Mouse (Mus musculus) myocyte (in vitro differentiated cells): Measurements from ENCODE around the gene Sec22b. TPM values are rescaled to one million over a fixed set of nuclear protein-coding genes. Genes with fewer than 3 reads are reported as not detected.

ENCODE experiments used
- H3K27me3 ChIP-seq: one replicate; pipeline ENCODE4 v1.6.1; 2011; ENCODE audit not compliant: control insufficient read depth, insufficient read depth, insufficient read length
- H3K36me3 ChIP-seq: one replicate; pipeline ENCODE4 v1.6.1; 2011; ENCODE audit not compliant: control insufficient read depth, insufficient read depth
- H3K4me2 ChIP-seq: one replicate; pipeline ENCODE4 v1.6.1; 2011; ENCODE audit warnings: low read depth, control low read depth
- H3K4me3 ChIP-seq: one replicate; pipeline ENCODE4 v1.5.1; 2011; ENCODE audit warnings: mild to moderate bottlenecking, control low read depth, moderate library complexity
- H3K79me2 ChIP-seq: one replicate; pipeline ENCODE4 v1.6.1; 2011; ENCODE audit not compliant: control insufficient read depth, insufficient read depth
- H3ac ChIP-seq: one replicate; pipeline ENCODE4 v1.6.1; 2011; ENCODE audit not compliant: control insufficient read depth, insufficient read length
- CEBPB ChIP-seq: IDR thresholded peaks from 2 replicates; pipeline ENCODE4 v1.6.1; 2011; ENCODE audit warnings: mild to moderate bottlenecking, moderate library complexity; ENCODE audit not compliant: poor library complexity, insufficient read depth, severe bottlenecking
- E2F4 ChIP-seq: IDR thresholded peaks from one replicate; pipeline ENCODE4 v1.6.1; 2011; ENCODE audit warnings: mild to moderate bottlenecking, control low read depth, moderate library complexity; ENCODE audit not compliant: insufficient read depth
- MAX ChIP-seq: IDR thresholded peaks from one replicate; pipeline ENCODE4 v1.6.1; 2011; ENCODE audit warnings: low read depth, mild to moderate bottlenecking, control low read depth
- MYOD1 ChIP-seq, 3 experiments: IDR thresholded peaks; one replicate each; pipeline ENCODE4 v1.6.1; 2011; ENCODE audit warnings: control low read depth in 2 of 3, low read depth in 2 of 3, mild to moderate bottlenecking in 2 of 3, moderate library complexity in 1 of 3; ENCODE audit not compliant: insufficient read length in 2 of 3, control insufficient read depth in 1 of 3
- MYOG ChIP-seq, 3 experiments: IDR thresholded peaks; one replicate each; pipeline ENCODE4 v1.6.1; 2011; ENCODE audit warnings: control low read depth in 2 of 3, low read depth in 2 of 3, mild to moderate bottlenecking in 2 of 3; ENCODE audit not compliant: insufficient read length in 2 of 3, control insufficient read depth in 1 of 3, insufficient read depth in 1 of 3
- POLR2A ChIP-seq: IDR thresholded peaks from one replicate; pipeline ENCODE4 v1.6.1; 2011; ENCODE audit warnings: low read depth, mild to moderate bottlenecking, control low read depth, moderate library complexity; ENCODE audit not compliant: insufficient read length
- POLR2AphosphoS2 ChIP-seq: IDR thresholded peaks from one replicate; pipeline ENCODE4 v1.6.1; 2011; ENCODE audit warnings: low read depth, control low read depth; ENCODE audit not compliant: insufficient read length
- REST ChIP-seq: IDR thresholded peaks from one replicate; pipeline ENCODE4 v1.6.1; 2011; ENCODE audit warnings: mild to moderate bottlenecking, control low read depth, moderate library complexity; ENCODE audit not compliant: insufficient read depth, insufficient read length
- SRF ChIP-seq: IDR thresholded peaks from one replicate; pipeline ENCODE4 v1.6.1; 2011; ENCODE audit warnings: low read depth; ENCODE audit not compliant: control insufficient read depth, insufficient read length
- TCF12 ChIP-seq: IDR thresholded peaks from one replicate; pipeline ENCODE4 v1.6.1; 2011; ENCODE audit warnings: mild to moderate bottlenecking, control low read depth; ENCODE audit not compliant: poor library complexity, insufficient read depth, severe bottlenecking
- TCF3 ChIP-seq: IDR thresholded peaks from one replicate; pipeline ENCODE4 v1.6.1; 2011; ENCODE audit warnings: low read depth, control low read depth; ENCODE audit not compliant: insufficient read length
- USF1 ChIP-seq: IDR thresholded peaks from one replicate; pipeline ENCODE4 v1.6.1; 2011; ENCODE audit warnings: low read depth, mild to moderate bottlenecking, control low read depth, moderate library complexity
- polyA plus RNA-seq: library from polyadenylated mRNA; unstranded; fragments of >200 nt; fragmentation: generic; extraction: Trizol; gene quantifications from one replicate; pipeline ENCODE4 v1.2.1, GENCODE M21; 2012; ENCODE audit warnings: missing spikeins

Gene Sec22b
- polyA plus RNA-seq, 1 experiment: 55.6 TPM

DNA sequence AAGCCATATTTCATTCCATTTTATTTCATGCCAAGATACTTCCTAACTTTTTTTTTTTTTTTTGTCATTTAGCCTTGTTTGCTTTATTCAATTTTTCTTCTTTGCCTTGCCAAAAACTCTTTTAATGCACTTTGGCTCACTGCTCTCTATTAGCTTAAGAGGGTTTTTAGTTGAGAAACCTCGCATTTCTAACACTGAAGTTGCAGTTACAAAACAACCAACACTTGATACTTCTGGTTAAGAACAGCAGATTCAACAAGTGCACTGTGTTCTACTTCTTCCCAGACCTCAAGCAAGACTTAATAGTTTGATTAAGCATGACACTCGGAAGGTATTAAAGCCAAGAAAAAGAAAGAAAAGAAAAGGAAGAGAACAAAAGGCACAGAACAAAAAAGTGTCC lies 52.2 kb downstream of the Sec22b start:
- TF ChIP-seq MYOD1 (IDR thresholded peaks at IDR 0.05; ENCODE audit: control insufficient read depth in 1 of 3, insufficient read length in 2 of 3, low read depth in 2 of 3): no peak
- no peak for TF ChIP-seq CEBPB
- TF ChIP-seq SRF: no peak
- TF ChIP-seq TCF3: no peak
- no peak for TF ChIP-seq MAX
- no peak for TF ChIP-seq POLR2A
- no peak for TF ChIP-seq POLR2AphosphoS2
- no peak for TF ChIP-seq E2F4
- no peak for TF ChIP-seq MYOG (IDR thresholded peaks at IDR 0.05; ENCODE audit: control insufficient read depth in 1 of 3, insufficient read depth in 1 of 3, insufficient read length in 2 of 3, low read depth in 2 of 3)
- no peak for TF ChIP-seq REST
- TF ChIP-seq USF1: no peak
- no peak for TF ChIP-seq TCF12
- Histone ChIP-seq H3K79me2 (no peaks in the 10 kb centered on the region), H3K4me3 (no peak overlapping the region), H3K36me3 (no peaks in the 10 kb centered on the region), H3K4me2 (no peak overlapping the region), H3K27me3 (no peaks in the 10 kb centered on the region), H3ac (no peak overlapping the region)

DNA sequence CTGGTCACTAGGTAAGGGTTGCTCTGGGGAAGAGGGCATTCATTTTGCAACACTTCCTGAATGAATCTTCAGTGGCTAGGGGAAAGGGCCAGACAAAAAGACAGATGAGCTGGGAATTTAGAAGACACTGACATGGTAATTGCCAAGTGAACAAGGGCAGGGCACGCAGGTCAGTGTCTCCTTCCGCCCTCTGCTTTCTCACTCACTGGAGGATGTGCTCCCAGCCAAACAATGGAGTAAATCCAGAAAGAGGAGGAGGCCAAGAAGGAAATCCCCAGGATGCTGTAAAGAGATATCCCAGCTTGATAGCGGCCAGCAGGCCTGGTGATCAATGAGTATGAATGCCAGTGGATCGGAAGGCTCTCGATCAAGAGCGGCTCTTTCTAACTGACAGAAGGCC lies 55.3 kb downstream of the Sec22b start:
- H3K36me3 ChIP-seq: no peaks in the 10 kb centered on the region
- no peak overlapping the region for H3K4me2 ChIP-seq
- H3K4me3 ChIP-seq: no peak overlapping the region
- H3K27me3 ChIP-seq: no peaks in the 10 kb centered on the region
- H3ac ChIP-seq: no peak overlapping the region
- no peak for TF ChIP-seq E2F4
- no peaks in the 10 kb centered on the region for H3K79me2 ChIP-seq

GRCm38 (mm10) chr3:97956926-97957325 lies 55.9 kb downstream of the Sec22b start:
- Histone ChIP-seq H3K36me3 (no peaks in the 10 kb centered on the region), H3K27me3 (no peaks in the 10 kb centered on the region), H3ac (no peak overlapping the region), H3K79me2 (no peaks in the 10 kb centered on the region), H3K4me3 (no peak overlapping the region), H3K4me2 (no peak overlapping the region)
- TF ChIP-seq POLR2AphosphoS2: no peak
- no peak for TF ChIP-seq MYOD1 (IDR thresholded peaks at IDR 0.05; ENCODE audit: control insufficient read depth in 1 of 3, insufficient read length in 2 of 3, low read depth in 2 of 3)
- TF ChIP-seq REST: no peak
- no peak for TF ChIP-seq USF1
- no peak for TF ChIP-seq POLR2A
- TF ChIP-seq SRF: no peak
- TF ChIP-seq MYOG (IDR thresholded peaks at IDR 0.05; ENCODE audit: control insufficient read depth in 1 of 3, insufficient read depth in 1 of 3, insufficient read length in 2 of 3, low read depth in 2 of 3): no peak
- no peak for TF ChIP-seq E2F4
- no peak for TF ChIP-seq TCF12

DNA sequence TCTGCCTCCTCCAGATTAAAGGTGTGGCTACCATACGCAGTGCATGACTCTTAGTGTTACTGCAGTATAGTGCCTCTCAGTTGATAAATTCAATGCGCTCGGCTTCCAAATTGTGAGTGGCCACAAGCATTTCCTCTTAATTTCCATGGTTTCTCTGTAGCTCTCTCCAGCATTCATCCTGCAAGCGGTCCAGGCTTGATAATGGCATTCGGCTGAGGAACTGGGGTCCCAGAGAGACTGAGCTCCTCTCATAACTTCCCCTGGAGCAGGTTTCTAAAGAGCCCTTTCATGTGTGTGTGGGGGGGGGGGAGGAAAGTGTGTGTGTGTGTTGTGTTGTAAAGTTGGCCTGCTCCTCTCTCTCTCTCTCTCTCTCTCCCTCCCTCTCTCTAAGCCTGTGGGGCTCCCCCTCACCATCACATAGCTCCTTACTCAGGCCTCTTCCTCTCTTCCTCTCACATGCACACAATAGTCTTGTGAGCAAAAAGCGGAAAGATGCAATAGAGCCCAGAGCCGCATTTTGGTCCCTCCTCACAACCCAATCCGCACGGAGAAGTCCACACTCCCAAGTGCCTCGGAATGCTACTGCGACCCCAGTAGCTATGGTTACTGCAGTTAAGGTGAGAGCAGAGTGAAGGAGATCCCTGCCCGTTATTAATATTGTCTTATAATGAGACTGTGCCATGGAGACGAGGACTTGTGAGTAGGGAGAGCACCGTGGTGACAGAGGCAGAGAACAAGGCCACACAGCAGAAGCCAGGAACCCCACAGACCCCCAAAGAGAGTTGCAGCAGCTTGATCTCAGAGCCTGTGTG lies 60.0 kb downstream of the Sec22b start:
- TF ChIP-seq TCF12 (no peak), E2F4 (no peak), POLR2A (no peak), MAX (no peak), MYOG (IDR thresholded peaks at IDR 0.05; ENCODE audit: control insufficient read depth in 1 of 3, insufficient read depth in 1 of 3, insufficient read length in 2 of 3, low read depth in 2 of 3) (no peak), POLR2AphosphoS2 (no peak), MYOD1 (IDR thresholded peaks at IDR 0.05; ENCODE audit: control insufficient read depth in 1 of 3, insufficient read length in 2 of 3, low read depth in 2 of 3) (no peak), USF1 (no peak), CEBPB (no peak), SRF (no peak), TCF3 (no peak), REST (no peak)
- Histone ChIP-seq H3ac (no peak overlapping the region), H3K27me3 (no peaks in the 10 kb centered on the region), H3K36me3 (no peaks in the 10 kb centered on the region), H3K4me3 (no peak overlapping the region), H3K4me2 (no peak overlapping the region), H3K79me2 (no peaks in the 10 kb centered on the region)

GRCm38 (mm10) chr3:97961962-97962361 lies 61.0 kb downstream of the Sec22b start:
- Histone ChIP-seq H3ac (no peak overlapping the region), H3K27me3 (no peaks in the 10 kb centered on the region), H3K4me2 (no peak overlapping the region), H3K79me2 (no peaks in the 10 kb centered on the region), H3K4me3 (no peak overlapping the region), H3K36me3 (no peaks in the 10 kb centered on the region)
- TF ChIP-seq E2F4 (no peak), MYOD1 (IDR thresholded peaks at IDR 0.05; ENCODE audit: control insufficient read depth in 1 of 3, insufficient read length in 2 of 3, low read depth in 2 of 3) (peak; percentile 48 to 72 (median 55)), USF1 (no peak), POLR2A (no peak), TCF12 (peak; percentile 62), MYOG (IDR thresholded peaks at IDR 0.05; ENCODE audit: control insufficient read depth in 1 of 3, insufficient read depth in 1 of 3, insufficient read length in 2 of 3, low read depth in 2 of 3) (peak in 2 of 3 experiments; percentile 20 to 61), SRF (no peak), MAX (no peak), TCF3 (no peak), CEBPB (no peak)
